Mouse (Mus musculus) heart, adult 10 weeks (tissue): ENCODE results near the gene Gm4216. TPM values are rescaled to one million over a fixed set of nuclear protein-coding genes. Genes with fewer than 3 reads are reported as not detected.

Experiments
- polyA plus RNA-seq: library from polyadenylated mRNA; stranded (reverse); fragments of 350-450 nt; fragmentation: Illumina TruSeq; extraction: RNeasy Lipid Tissue Mini Kit (QIAGEN cat#74804); gene quantifications from one replicate; pipeline ENCODE4 v1.2.3, GENCODE M21; 2014; ENCODE audit warnings: low read depth, low replicate concordance

The Gm4216 gene
- polyA plus RNA-seq = not detected

DNA sequence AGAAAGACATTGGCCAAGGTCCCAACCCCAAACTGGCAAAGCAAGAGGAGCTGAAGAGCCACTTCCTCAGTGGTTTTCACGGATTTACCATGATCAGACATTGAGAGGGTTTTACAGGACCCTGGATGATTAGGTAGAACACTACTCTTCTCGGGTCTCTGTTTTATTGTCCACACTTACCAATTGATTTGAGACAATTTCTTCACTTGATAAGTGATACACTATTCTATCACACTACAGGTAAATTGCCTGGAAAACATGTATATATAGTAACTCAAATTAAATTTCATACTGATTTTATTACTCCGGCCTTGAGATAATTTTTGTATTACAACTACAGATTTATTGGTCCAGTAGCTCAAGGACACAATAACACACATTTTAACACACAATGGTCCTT is at the start of gene Gm4216:
Gene Gm4216, minus strand, starts transcription at position 101 of the 400 bp plus-strand sequence.

DNA sequence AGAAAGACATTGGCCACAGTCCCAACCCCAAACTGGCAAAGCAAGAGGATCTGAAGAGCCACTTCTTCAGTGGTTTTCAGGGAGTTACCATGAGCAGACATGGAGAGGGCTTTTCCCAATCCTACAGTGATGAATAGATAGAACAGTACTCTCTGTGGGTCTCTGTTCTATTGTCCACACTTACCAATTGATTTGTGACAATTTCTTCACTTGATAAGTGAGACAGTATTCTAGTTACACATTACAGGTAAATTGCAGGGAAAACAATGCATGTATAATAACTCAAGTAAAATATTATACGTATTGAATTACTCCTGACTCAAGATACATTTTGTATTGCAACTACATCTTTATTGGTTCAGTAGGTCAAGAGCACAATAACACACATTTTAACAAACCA is 47.6 kb upstream of the Gm4216 start, which contains the start of gene Gm8720:
Gene Gm8720, minus strand, starts transcription at position 101 of the 400 bp plus-strand sequence.

DNA sequence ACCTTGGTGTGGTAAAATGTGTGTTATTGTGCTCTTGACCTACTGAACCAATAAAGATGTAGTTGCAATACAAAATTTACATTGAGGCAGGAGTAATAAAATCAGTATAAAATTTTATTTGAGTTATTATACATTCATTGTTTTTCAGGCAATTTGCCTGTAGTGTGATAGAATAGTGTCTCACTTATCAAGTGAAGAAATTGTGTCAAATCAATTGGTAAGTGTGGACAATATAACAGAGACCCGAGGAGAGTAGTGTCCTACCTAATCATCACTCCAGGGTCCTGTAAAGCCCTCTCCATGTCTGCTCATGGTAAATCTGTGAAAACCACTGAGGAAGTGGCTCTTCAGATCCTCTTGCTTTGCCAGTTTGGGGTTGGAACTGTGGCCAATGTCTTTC is 35.5 kb upstream of the Gm4216 start, which contains the start of gene Vmn1r163:
Gene Vmn1r163, plus strand, starts transcription at position 301 of the 400 bp plus-strand sequence.

GRCm38 (mm10) chr7:22984573-22984972 is 35.1 kb downstream of the Gm4216 start, which contains the start of gene Gm4214:
Gene Gm4214, minus strand, starts transcription at chr7:22984673.

Other genes starting within 250 kb of the Gm4216 start
- gene Vmn1r158, start 229.1 kb downstream of the Gm4216 start, polyA plus RNA-seq = not detected
- not detected for gene Vmn1r159, start 176.3 kb downstream of the Gm4216 start, polyA plus RNA-seq
- not detected for gene Vmn1r160, start 148.7 kb downstream of the Gm4216 start, polyA plus RNA-seq
- not detected for gene Gm4214, start 35.2 kb downstream of the Gm4216 start, polyA plus RNA-seq
- gene Vmn1r163, start 35.6 kb upstream of the Gm4216 start, polyA plus RNA-seq = not detected
- gene Gm8720, start 47.5 kb upstream of the Gm4216 start, polyA plus RNA-seq = not detected
- not detected for gene Gm10662, start 124.6 kb upstream of the Gm4216 start, polyA plus RNA-seq
- not detected for gene Vmn1r165, start 197.4 kb upstream of the Gm4216 start, polyA plus RNA-seq
- not detected for gene Vmn1r166, start 231.8 kb upstream of the Gm4216 start, polyA plus RNA-seq